Mouse (Mus musculus): ENCODE results near the gene Sult3a1. TPM values are rescaled to one million over a fixed set of nuclear protein-coding genes. Genes with fewer than 3 reads are reported as not detected.

The Sult3a1 gene
- total and polyA plus RNA-seq, 3 experiments: not detected

GRCm38 (mm10) chr10:33820892-33821291 lies 36.6 kb upstream of the Sult3a1 start:
- Histone ChIP-seq H3K27me3 (replicated peaks) (no peaks in the 10 kb centered on the region), H3K9ac (ENCODE audit: insufficient read depth, low read depth) (no peak overlapping the region), H3K4me1 (ENCODE audit: control insufficient read depth in 1 of 2, insufficient read depth in 2 of 2) (no peaks in the 10 kb centered on the region), H3K79me2 (replicated peaks; ENCODE audit: control insufficient read depth, extremely low read depth, insufficient read depth, poor library complexity, severe bottlenecking) (no peaks in the 10 kb centered on the region), H3K4me3 (replicated peaks in 1 of 3; ENCODE audit: low read depth in 2 of 3, low read length in 2 of 3, poor library complexity in 1 of 3) (no peak overlapping the region), H3K27ac (ENCODE audit: insufficient read depth, low read depth) (no peak overlapping the region), H3K36me3 (replicated peaks in 1 of 2; ENCODE audit: control insufficient read depth in 1 of 2, insufficient read depth in 1 of 2, low read length in 1 of 2) (no peaks in the 10 kb centered on the region), H3K9me3 (replicated peaks; ENCODE audit: low read length) (no peaks in the 10 kb centered on the region), H3K4me2 (ENCODE audit: insufficient read depth, low read depth, poor library complexity, severe bottlenecking) (no peak overlapping the region)
- dilution Hi-C loops (cut with MboI; ENCODE audit: extremely low pct_ligation_motif_present, extremely low pct_unique_long_range_greater_than_20kb, low sequenced_read_pairs) (no loop called here), in situ Hi-C loops (cut with MboI; ENCODE audit: low pct_ligation_motif_present, low pct_unique_long_range_greater_than_20kb, low sequenced_read_pairs) (no loop called here)
- TF ChIP-seq POLR2A (IDR thresholded peaks at IDR 0.05; ENCODE audit: low read depth, low read length) (no peak), ELF1 (IDR thresholded peaks at IDR 0.05; ENCODE audit: low read depth, low read length) (no peak), SMC3 (IDR thresholded peaks at IDR 0.05; ENCODE audit: low read depth, low read length) (no peak), MAFK (IDR thresholded peaks at IDR 0.05; ENCODE audit: insufficient replicate concordance, low read length) (no peak), JUND (conservative IDR thresholded peaks at IDR 0.05; ENCODE audit: low read depth, low read length) (no peak), ZMIZ1 (IDR thresholded peaks at IDR 0.05; ENCODE audit: low read depth, low read length) (no peak), ZKSCAN1 (IDR thresholded peaks at IDR 0.05; ENCODE audit: borderline replicate concordance, low read depth, low read length) (no peak), IRF4 (IDR thresholded peaks at IDR 0.05; ENCODE audit: low read depth, low read length) (no peak), USF1 (IDR thresholded peaks at IDR 0.05; ENCODE audit: low read depth, low read length) (no peak), CHD2 (IDR thresholded peaks at IDR 0.05; ENCODE audit: low read length) (no peak), NELFE (IDR thresholded peaks at IDR 0.05; ENCODE audit: low read depth, low read length) (no peak), KAT2A (IDR thresholded peaks at IDR 0.05; ENCODE audit: insufficient replicate concordance, low read length) (no peak), USF2 (conservative IDR thresholded peaks at IDR 0.05; ENCODE audit: low read depth, low read length) (no peak)
- no peak for DNase-seq (ENCODE audit: extremely low read depth)

- H3K27me3 ChIP-seq (replicated peaks): no peaks in the 10 kb centered on the region
- peaks cover 0 to 8% of the 10 kb centered on the region in 2 experiments; a peak in 1 of 4 replicates for H3K4me1 ChIP-seq (ENCODE audit: control insufficient read depth in 1 of 2, insufficient read depth in 2 of 2)
- dilution Hi-C loops (cut with MboI; ENCODE audit: extremely low pct_ligation_motif_present, extremely low pct_unique_long_range_greater_than_20kb, low sequenced_read_pairs) (no loop called here), in situ Hi-C loops (cut with MboI; ENCODE audit: low pct_ligation_motif_present, low pct_unique_long_range_greater_than_20kb, low sequenced_read_pairs) (no loop called here)
- no peaks in the 10 kb centered on the region for H3K9me3 ChIP-seq (replicated peaks; ENCODE audit: low read length)
- no peaks in the 10 kb centered on the region for H3K79me2 ChIP-seq (replicated peaks; ENCODE audit: control insufficient read depth, extremely low read depth, insufficient read depth, poor library complexity, severe bottlenecking)
- H3K9ac ChIP-seq (ENCODE audit: insufficient read depth, low read depth): no peak overlapping the region
- DNase-seq (ENCODE audit: extremely low read depth): no peak
- H3K4me2 ChIP-seq (ENCODE audit: insufficient read depth, low read depth, poor library complexity, severe bottlenecking): no peak overlapping the region
- H3K36me3 ChIP-seq (replicated peaks in 1 of 2; ENCODE audit: control insufficient read depth in 1 of 2, insufficient read depth in 1 of 2, low read length in 1 of 2): no peaks in the 10 kb centered on the region
- H3K4me3 ChIP-seq (replicated peaks in 1 of 3; ENCODE audit: low read depth in 2 of 3, low read length in 2 of 3, poor library complexity in 1 of 3): no peak overlapping the region
- H3K27ac ChIP-seq (ENCODE audit: insufficient read depth, low read depth): no peak overlapping the region
- TF ChIP-seq NRF1 (IDR thresholded peaks at IDR 0.05; ENCODE audit: low read depth, low read length): no peak
- no peak for TF ChIP-seq SIN3A (IDR thresholded peaks at IDR 0.05; ENCODE audit: low read length)
- no peak for TF ChIP-seq GABPA (IDR thresholded peaks at IDR 0.05; ENCODE audit: insufficient replicate concordance, low read depth, low read length)
- TF ChIP-seq ZC3H11A (IDR thresholded peaks at IDR 0.05; ENCODE audit: low read depth, low read length): no peak
- TF ChIP-seq NELFE (IDR thresholded peaks at IDR 0.05; ENCODE audit: low read depth, low read length): no peak
- TF ChIP-seq RAD21 (IDR thresholded peaks at IDR 0.05; ENCODE audit: low read depth, low read length): no peak
- no peak for TF ChIP-seq POLR2AphosphoS2 (IDR thresholded peaks at IDR 0.05; ENCODE audit: low read depth, low read length)
- no peak for TF ChIP-seq CHD1 (IDR thresholded peaks at IDR 0.05; ENCODE audit: low read depth, low read length)
- no peak for TF ChIP-seq MYC (IDR thresholded peaks at IDR 0.05; ENCODE audit: low read depth, low read length)
- no peak for TF ChIP-seq MAZ (IDR thresholded peaks at IDR 0.05; ENCODE audit: low read depth, low read length)
- TF ChIP-seq CTCF (conservative IDR thresholded peaks at IDR 0.05 in 1 of 2, IDR thresholded peaks at IDR 0.05 in 1 of 2; ENCODE audit: low read depth in 2 of 2, low read length in 2 of 2): no peak
- TF ChIP-seq JUN (IDR thresholded peaks at IDR 0.05; ENCODE audit: insufficient read depth, low read depth, low read length): no peak
- TF ChIP-seq SMC3 (IDR thresholded peaks at IDR 0.05; ENCODE audit: low read depth, low read length): no peak
- no peak for TF ChIP-seq USF1 (IDR thresholded peaks at IDR 0.05; ENCODE audit: low read depth, low read length)
Measured at GRCm38 (mm10) chr10:33865994-33866393, 8.5 kb downstream of the Sult3a1 start.

All from CH12.LX (cell line).